Mouse (Mus musculus) frontal cortex, postnatal 10 days (tissue): Measurements from ENCODE around the gene Zfp39.
A peak's percentile ranks its signal among the peaks of the same experiment; 100 is the strongest.

Experiments
- DNase-seq, 2 experiments: peaks; one replicate each; pipeline ENCODE4 v3.0.0; 2022; ENCODE audit warnings: low spot score in 2 of 2, mixed read lengths in 1 of 2

The Zfp39 gene

GRCm38 (mm10) chr11:58903511-58904409 lies at the start of gene Zfp39:
TSS of gene Zfp39 (minus strand) at chr11:58904225.
- peak; percentile 91 to 94 for DNase-seq

GRCm38 (mm10) chr11:58953351-58954169 lies 49.5 kb upstream of the Zfp39 start:
- no peak for DNase-seq

GRCm38 (mm10) chr11:58951210-58951609 lies 47.2 kb upstream of the Zfp39 start:
- no peak for DNase-seq

- DNase-seq = peak in 1 of 2 experiments; percentile 53
Measured at GRCm38 (mm10) chr11:58949480-58950431, 45.7 kb upstream of the Zfp39 start.

- peak; percentile 75 to 79 for DNase-seq
Measured at GRCm38 (mm10) chr11:58948542-58949479, 44.8 kb upstream of the Zfp39 start, which contains the start of gene Hist3h2ba. TSS of gene Hist3h2ba (plus strand) at chr11:58948920.

- peak in 1 of 2 experiments; percentile 57 for DNase-seq
Measured at GRCm38 (mm10) chr11:58947798-58948528, 43.9 kb upstream of the Zfp39 start.

GRCm38 (mm10) chr11:58947306-58947705 lies 43.3 kb upstream of the Zfp39 start:
- no peak for DNase-seq

- no peak for DNase-seq
Measured at GRCm38 (mm10) chr11:58944136-58944535, 40.1 kb upstream of the Zfp39 start.

- DNase-seq = no peak
Measured at GRCm38 (mm10) chr11:58939088-58939439, 35.0 kb upstream of the Zfp39 start.

- DNase-seq = peak; percentile 87 to 88
Measured at GRCm38 (mm10) chr11:58938322-58939087, 34.5 kb upstream of the Zfp39 start, which contains the start of gene Rnf187. TSS of gene Rnf187 (minus strand) at chr11:58938916.

GRCm38 (mm10) chr11:58937909-58938308 lies 33.9 kb upstream of the Zfp39 start:
- DNase-seq = no peak

- DNase-seq = no peak
Measured at GRCm38 (mm10) chr11:58931576-58931975, 27.6 kb upstream of the Zfp39 start.

- no peak for DNase-seq
Measured at GRCm38 (mm10) chr11:58930254-58930653, 26.2 kb upstream of the Zfp39 start.

- DNase-seq = no peak
Measured at GRCm38 (mm10) chr11:58929641-58930040, 25.6 kb upstream of the Zfp39 start.

GRCm38 (mm10) chr11:58929055-58929454 lies 25.0 kb upstream of the Zfp39 start:
- DNase-seq = no peak

GRCm38 (mm10) chr11:58927790-58928651 lies 24.0 kb upstream of the Zfp39 start:
- DNase-seq = no peak

GRCm38 (mm10) chr11:58927053-58927452 lies 23.0 kb upstream of the Zfp39 start:
- DNase-seq = no peak

GRCm38 (mm10) chr11:58926651-58927050 lies 22.6 kb upstream of the Zfp39 start:
- DNase-seq = no peak
